Mouse (Mus musculus): Measurements from ENCODE around the gene Snrnp200.
"Not testable (repeated sequence)": the region's sequence is repeated elsewhere in the genome, so short reads cannot be mapped to it uniquely, and the experiment has no call there.

The Snrnp200 gene

GRCm38 (mm10) chr2:127207547-127208451 is at the start of gene Snrnp200, which contains the start of gene 1810024B03Rik:
Gene Snrnp200 (plus strand): TSS chr2:127208386.
Gene 1810024B03Rik (minus strand): TSS chr2:127208280.
- peak; percentile 94 to 96 for DNase-seq

- DNase-seq: no peak
Observed at GRCm38 (mm10) chr2:127165675-127166074, 42.5 kb upstream of the Snrnp200 start.

- peak in 1 of 2 experiments; percentile 30 for DNase-seq
Observed at GRCm38 (mm10) chr2:127166261-127166660, 41.9 kb upstream of the Snrnp200 start.

GRCm38 (mm10) chr2:127182598-127183381 is 25.4 kb upstream of the Snrnp200 start:
- peak; percentile 82 to 83 for DNase-seq

GRCm38 (mm10) chr2:127189574-127189973 is 18.6 kb upstream of the Snrnp200 start:
- DNase-seq: no peak

GRCm38 (mm10) chr2:127204932-127205331 is 3.3 kb upstream of the Snrnp200 start:
- DNase-seq: peak; percentile 65 to 77

GRCm38 (mm10) chr2:127205936-127206335 is 2.2 kb upstream of the Snrnp200 start:
- not testable (repeated sequence) for DNase-seq

GRCm38 (mm10) chr2:127206916-127207315 is 1.3 kb upstream of the Snrnp200 start:
- DNase-seq: no peak

GRCm38 (mm10) chr2:127208452-127208769 is 225 bp downstream of the Snrnp200 start:
- DNase-seq: no peak

- no peak for DNase-seq
Observed at GRCm38 (mm10) chr2:127210701-127211100, 2.5 kb downstream of the Snrnp200 start.

GRCm38 (mm10) chr2:127217746-127218145 is 9.6 kb downstream of the Snrnp200 start:
- no peak for DNase-seq

- no peak for DNase-seq
Observed at GRCm38 (mm10) chr2:127225261-127225660, 17.1 kb downstream of the Snrnp200 start.

GRCm38 (mm10) chr2:127237897-127238610 is 29.9 kb downstream of the Snrnp200 start:
- no peak for DNase-seq

- DNase-seq: no peak
Observed at GRCm38 (mm10) chr2:127240065-127240464, 31.9 kb downstream of the Snrnp200 start.

- peak; percentile 95 to 98 for DNase-seq
Observed at GRCm38 (mm10) chr2:127247592-127248333, 39.6 kb downstream of the Snrnp200 start, which contains the start of the genes Ciao1 and Tmem127. Gene Ciao1 (minus strand): TSS chr2:127247816. Gene Tmem127 (plus strand): TSS chr2:127247908.

GRCm38 (mm10) chr2:127248334-127249004 is 40.3 kb downstream of the Snrnp200 start:
- DNase-seq: peak; percentile 64 to 75

GRCm38 (mm10) chr2:127250291-127251008 is 42.3 kb downstream of the Snrnp200 start:
- DNase-seq: no peak

- DNase-seq: no peak
Observed at GRCm38 (mm10) chr2:127251457-127251856, 43.3 kb downstream of the Snrnp200 start.

- no peak for DNase-seq
Observed at GRCm38 (mm10) chr2:127251880-127252527, 43.8 kb downstream of the Snrnp200 start.

GRCm38 (mm10) chr2:127252787-127253186 is 44.6 kb downstream of the Snrnp200 start:
- DNase-seq: no peak

All from cerebellum, postnatal 25 days (tissue).